15 mouse cellular contexts compared by ENCODE assay signal in the genomic region with DNA sequence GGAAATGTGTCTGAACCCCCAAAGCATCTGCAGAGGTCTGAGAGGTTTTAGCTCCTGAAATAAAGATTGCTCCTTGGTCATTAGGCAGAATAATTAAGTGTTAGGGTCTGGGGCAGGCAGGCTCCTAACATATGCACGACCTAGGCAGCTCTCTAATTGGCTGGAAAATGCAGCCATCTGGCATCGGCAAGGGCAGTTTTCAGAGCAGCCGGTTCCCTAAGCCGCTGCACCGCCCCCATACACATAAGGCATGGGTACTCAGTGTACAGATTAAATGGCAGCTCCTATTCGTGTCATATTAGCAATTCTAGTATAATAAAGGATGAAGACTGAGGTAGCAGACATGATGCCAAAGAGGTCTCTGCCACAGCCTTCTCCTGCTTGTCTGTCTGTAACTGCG.
DNase-seq lines count a peak whose midpoint lies in the region; ATAC-seq and TF ChIP-seq lines count a peak whose summit lies in the region.
"Had no signal": no experiment of that assay in that cellular context is flagged by ENCODE, and none has a peak within 500 bp of the region (broad histone marks: within the 10 kb centered on the region; RNA-seq: fewer than 3 reads in every experiment).

No protein-coding gene starts in this region.

- no peak for TF ChIP-seq POLR2A in cerebellum, adult 2 months (IDR thresholded peaks at IDR 0.05; ENCODE audit: borderline replicate concordance, insufficient read depth, low read length)

- H3K4me2 ChIP-seq in forebrain, embryonic 12.5 days = no peak overlapping the region
- H3K4me2 ChIP-seq in kidney, embryonic 14.5 days (replicated peaks; ENCODE audit: low read depth, low read length) = no peak overlapping the region
- H3K4me2 ChIP-seq: embryonic facial prominence, embryonic 15.5 days; limb, embryonic 13.5 days had no signal

- peaks cover 8% of the 10 kb centered on the region; the same call in 1 of the 2 replicates for H3K4me1 ChIP-seq in cerebellum, adult 2 months (ENCODE audit: control insufficient read depth, insufficient read depth, low read length)
- peaks cover 31% of the 10 kb centered on the region for H3K4me1 ChIP-seq in forebrain, embryonic 12.5 days
- H3K4me1 ChIP-seq in kidney, embryonic 14.5 days (ENCODE audit: control insufficient read depth, insufficient read depth, low read length) = 0 out of 2 replicates have a peak, but pooled peaks cover 2% of the 10 kb centered on the region

- no peak for TF ChIP-seq CTCF in cerebellum, adult 2 months (IDR thresholded peaks at IDR 0.05; ENCODE audit: borderline replicate concordance, insufficient read depth, low read depth, low read length)

- no peaks in the 10 kb centered on the region for H3K36me3 ChIP-seq in forebrain, embryonic 12.5 days (replicated peaks)
- no peaks in the 10 kb centered on the region for H3K36me3 ChIP-seq in kidney, embryonic 14.5 days (ENCODE audit: control insufficient read depth, insufficient read depth, low read length)
- H3K36me3 ChIP-seq: embryonic facial prominence, embryonic 15.5 days; G1E; limb, embryonic 13.5 days had no signal

- H3K9me3 ChIP-seq in forebrain, embryonic 12.5 days = no peaks in the 10 kb centered on the region
- H3K9me3 ChIP-seq in kidney, embryonic 14.5 days (ENCODE audit: control insufficient read depth, low read length) = no peaks in the 10 kb centered on the region
- H3K9me3 ChIP-seq: embryonic facial prominence, embryonic 15.5 days; limb, embryonic 13.5 days had no signal

- 26% methylated on average over 7 of the region's 7 CpGs for WGBS in cerebellum, adult 2 months
- WGBS in forebrain, embryonic 12.5 days = 33% methylated on average over 7 of the region's 7 CpGs
- 51% methylated on average over 7 of the region's 7 CpGs for WGBS in kidney, embryonic 14.5 days

- DNase-seq in brain, adult 2 months (ENCODE audit: low read depth, low spot score) = peak; percentile 75
- DNase-seq in cerebellum, adult 2 months = peak; percentile 40 to 60
- DNase-seq in layer of hippocampus, adult 9-11 months = peak; percentile 66
- DNase-seq in thymus, adult 18-20 months = no peak
- DNase-seq in right cerebral cortex, postnatal 36 days (ENCODE audit: low spot score in 2 of 2) = no peak
- DNase-seq: adrenal gland, postnatal 10 days; heart, adult 2 months; lung, postnatal 10 days had no signal

- ATAC-seq in forebrain, embryonic 12.5 days (ENCODE audit: low FRiP score) = peak; percentile 90
- no peak for ATAC-seq in kidney, embryonic 14.5 days (ENCODE audit: low FRiP score, low TSS enrichment)
- no peak for ATAC-seq in megakaryocyte, adult 5-6 weeks (ENCODE audit: poor library complexity, severe bottlenecking)
- ATAC-seq: inflammation-experienced regulatory T-cells, adult 6 months had no signal

- no peak overlapping the region for H3K27ac ChIP-seq in cerebellum, adult 2 months (ENCODE audit: insufficient read depth, low read length)
- H3K27ac ChIP-seq in forebrain, embryonic 12.5 days = 0 out of 2 replicates have a peak overlapping the region, but pooled peaks have one; percentile 42
- H3K27ac ChIP-seq in kidney, embryonic 14.5 days (ENCODE audit: low read depth, low read length) = no peak overlapping the region
- H3K27ac ChIP-seq: embryonic facial prominence, embryonic 15.5 days; heart, adult 2 months; limb, embryonic 13.5 days had no signal

- H3K9ac ChIP-seq in forebrain, embryonic 12.5 days = no peak overlapping the region
- H3K9ac ChIP-seq in kidney, embryonic 14.5 days (ENCODE audit: low read depth, low read length) = no peak overlapping the region
- H3K9ac ChIP-seq: embryonic facial prominence, embryonic 15.5 days; limb, embryonic 13.5 days had no signal

- H3K4me3 ChIP-seq in cerebellum, adult 2 months (replicated peaks; ENCODE audit: insufficient read depth, low read depth, low read length) = no peak overlapping the region
- H3K4me3 ChIP-seq in forebrain, embryonic 12.5 days (replicated peaks) = no peak overlapping the region
- H3K4me3 ChIP-seq in kidney, embryonic 14.5 days (ENCODE audit: low read length) = no peak overlapping the region
- H3K4me3 ChIP-seq: embryonic facial prominence, embryonic 15.5 days; heart, adult 2 months; limb, embryonic 13.5 days had no signal

- no peaks in the 10 kb centered on the region for H3K27me3 ChIP-seq in cerebellum, adult 2 months (ENCODE audit: control insufficient read depth, insufficient read depth, low read length)
- H3K27me3 ChIP-seq in forebrain, embryonic 12.5 days = no peaks in the 10 kb centered on the region
- H3K27me3 ChIP-seq in kidney, embryonic 14.5 days (ENCODE audit: control insufficient read depth, insufficient read depth, low read length) = no peaks in the 10 kb centered on the region
- H3K27me3 ChIP-seq: embryonic facial prominence, embryonic 15.5 days; limb, embryonic 13.5 days had no signal

Comparison
In these comparisons a context has a peak if more than half of its experiments do, and no peak if none do; other contexts are left out.
1. DNase-seq: peak in brain, adult 2 months (single experiment), cerebellum, adult 2 months (2 of 2) and layer of hippocampus, adult 9-11 months (single experiment); none in thymus, adult 18-20 months (0 of 2) and right cerebral cortex, postnatal 36 days (0 of 2).